Mouse (Mus musculus): ENCODE data around the gene Atf3. TPM values are rescaled to one million over a fixed set of nuclear protein-coding genes. Genes with fewer than 3 reads are reported as not detected.

Gene Atf3
- 1.6 and 2.3 TPM in 2 replicates for polyA plus RNA-seq (2012; rRNA removed)

DNA sequence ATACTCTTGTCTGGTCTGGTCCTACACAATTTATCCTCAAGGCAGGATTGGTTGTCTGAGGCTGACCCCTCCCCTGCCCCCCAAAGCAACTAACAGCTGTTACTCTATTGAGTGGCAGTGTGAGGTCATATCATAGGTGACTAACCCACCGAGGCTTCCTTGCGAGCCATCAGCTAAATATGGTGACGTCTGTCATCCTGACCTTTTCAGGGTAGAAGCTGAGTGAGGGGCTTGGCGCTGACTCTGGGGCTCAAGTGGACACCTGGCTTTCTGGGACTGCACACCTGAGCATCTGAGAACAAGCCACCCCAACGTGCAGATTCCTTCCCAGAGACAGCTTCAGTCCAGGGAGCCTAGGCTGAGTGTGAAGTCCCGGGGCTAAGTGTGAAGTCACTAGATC is at the start of gene Atf3:
Gene Atf3, minus strand, starts transcription at position 101 of the 400 bp plus-strand sequence.
- Histone ChIP-seq H3K27ac (ENCODE audit: insufficient read depth, low read length) (no peak within 1 kb of the TSS), H3K27me3 (ENCODE audit: control insufficient read depth, insufficient read depth, low read length) (no peaks in the 10 kb centered on the region), H3K36me3 (ENCODE audit: control insufficient read depth, insufficient read depth, low read length) (no peaks in the 10 kb centered on the region), H3K4me3 (ENCODE audit: extremely low read depth, insufficient read depth, insufficient read length) (no peak within 1 kb of the TSS), H3K4me1 (ENCODE audit: control insufficient read depth, insufficient read depth, insufficient read length) (no peaks in the 10 kb centered on the region)
- WGBS = 73% methylated on average over 6 of the region's 6 CpGs
- DNase-seq (ENCODE audit: low read depth in 1 of 2, low spot score in 2 of 2) = no peak
- TF ChIP-seq CTCF (IDR thresholded peaks at IDR 0.05; ENCODE audit: extremely low read depth, insufficient read depth, insufficient read length, insufficient replicate concordance) (no peak), POLR2A (IDR thresholded peaks at IDR 0.05; ENCODE audit: low read depth, low read length) (no peak)

DNA sequence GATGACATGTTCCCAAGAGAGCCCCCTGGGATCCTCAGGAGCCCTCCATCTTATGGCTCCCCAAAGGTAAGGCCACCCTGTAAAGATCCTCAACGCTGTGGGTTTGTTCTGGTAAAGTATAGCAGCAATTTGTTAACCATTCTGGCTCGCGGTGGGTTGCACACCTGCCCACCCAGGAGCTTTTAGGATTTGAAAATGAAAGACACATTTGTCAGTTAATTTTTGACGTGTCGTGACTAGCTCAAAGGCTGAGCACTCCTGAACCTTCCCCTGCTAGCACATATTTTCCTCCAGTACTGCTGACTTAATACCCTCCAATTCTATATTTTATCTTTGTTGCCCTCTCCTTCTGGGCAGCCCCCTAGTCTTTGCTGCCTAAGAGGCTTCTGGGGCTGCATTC is 49.3 kb upstream of the Atf3 start:
- 74% methylated on average over 5 of the region's 5 CpGs for WGBS
- Histone ChIP-seq H3K27me3 (ENCODE audit: control insufficient read depth, insufficient read depth, low read length) (no peaks in the 10 kb centered on the region), H3K4me3 (ENCODE audit: extremely low read depth, insufficient read depth, insufficient read length) (no peak overlapping the region), H3K4me1 (ENCODE audit: control insufficient read depth, insufficient read depth, insufficient read length) (no peaks in the 10 kb centered on the region; the same call in 1 of the 2 replicates), H3K27ac (ENCODE audit: insufficient read depth, low read length) (no peak overlapping the region), H3K36me3 (ENCODE audit: control insufficient read depth, insufficient read depth, low read length) (no peaks in the 10 kb centered on the region)
- no peak for DNase-seq (ENCODE audit: low read depth in 1 of 2, low spot score in 2 of 2)
- TF ChIP-seq POLR2A (IDR thresholded peaks at IDR 0.05; ENCODE audit: low read depth, low read length) (no peak), CTCF (IDR thresholded peaks at IDR 0.05; ENCODE audit: extremely low read depth, insufficient read depth, insufficient read length, insufficient replicate concordance) (no peak)

DNA sequence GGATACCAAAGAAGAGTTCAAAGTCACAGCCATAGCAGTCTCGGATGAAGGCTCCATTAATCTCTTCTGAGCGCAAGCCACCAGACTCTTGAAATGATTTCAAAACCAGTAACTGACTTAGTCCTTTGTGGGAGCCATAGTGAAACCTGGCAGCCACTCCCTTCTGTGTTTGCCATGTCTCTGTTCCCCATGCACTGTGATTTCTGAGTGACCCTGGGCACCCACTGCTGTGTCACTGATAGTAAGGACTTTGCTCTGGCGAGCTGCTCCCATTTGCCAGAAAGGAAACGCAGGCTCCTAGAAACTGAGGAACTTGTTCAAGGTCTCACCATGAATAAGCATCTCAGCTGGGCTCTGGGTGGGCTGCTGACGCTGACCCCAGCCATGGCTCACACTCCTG is 45.6 kb upstream of the Atf3 start:
- TF ChIP-seq POLR2A (IDR thresholded peaks at IDR 0.05; ENCODE audit: low read depth, low read length) (no peak), CTCF (IDR thresholded peaks at IDR 0.05; ENCODE audit: extremely low read depth, insufficient read depth, insufficient read length, insufficient replicate concordance) (no peak)
- peaks cover 14% of the 10 kb centered on the region for H3K4me1 ChIP-seq (ENCODE audit: control insufficient read depth, insufficient read depth, insufficient read length)
- H3K27ac ChIP-seq (ENCODE audit: insufficient read depth, low read length) = no peak overlapping the region
- no peaks in the 10 kb centered on the region for H3K36me3 ChIP-seq (ENCODE audit: control insufficient read depth, insufficient read depth, low read length)
- no peaks in the 10 kb centered on the region for H3K27me3 ChIP-seq (ENCODE audit: control insufficient read depth, insufficient read depth, low read length)
- H3K4me3 ChIP-seq (ENCODE audit: extremely low read depth, insufficient read depth, insufficient read length) = no peak overlapping the region
- WGBS = 86% methylated on average over 5 of the region's 5 CpGs
- no peak for DNase-seq (ENCODE audit: low read depth in 1 of 2, low spot score in 2 of 2)

DNA sequence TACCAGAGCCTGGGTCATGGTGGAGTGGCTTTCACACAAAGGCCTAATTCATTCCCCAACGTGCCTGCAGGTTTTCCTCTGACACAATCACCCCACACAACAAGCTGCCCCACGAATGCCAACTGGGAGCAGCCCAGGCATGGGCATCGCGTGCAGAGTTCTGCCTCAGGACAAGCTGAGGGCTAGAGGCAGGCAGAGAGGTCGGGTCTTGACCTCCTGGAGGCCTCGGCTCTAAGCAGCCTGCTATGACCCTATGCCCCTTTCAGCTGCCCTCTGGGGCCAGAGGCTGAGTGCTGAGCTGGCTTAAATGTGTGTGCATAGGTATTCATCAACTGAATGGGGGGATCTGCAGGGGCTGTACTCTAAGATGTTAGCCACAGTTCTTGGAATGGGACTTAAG is 44.0 kb upstream of the Atf3 start:
- peaks cover 14% of the 10 kb centered on the region for H3K4me1 ChIP-seq (ENCODE audit: control insufficient read depth, insufficient read depth, insufficient read length)
- TF ChIP-seq POLR2A (IDR thresholded peaks at IDR 0.05; ENCODE audit: low read depth, low read length) (no peak), CTCF (IDR thresholded peaks at IDR 0.05; ENCODE audit: extremely low read depth, insufficient read depth, insufficient read length, insufficient replicate concordance) (no peak)
- no peaks in the 10 kb centered on the region for H3K36me3 ChIP-seq (ENCODE audit: control insufficient read depth, insufficient read depth, low read length)
- 85% methylated on average over 6 of the region's 6 CpGs for WGBS
- DNase-seq (ENCODE audit: low read depth in 1 of 2, low spot score in 2 of 2) = no peak
- no peak overlapping the region for H3K27ac ChIP-seq (ENCODE audit: insufficient read depth, low read length)
- H3K27me3 ChIP-seq (ENCODE audit: control insufficient read depth, insufficient read depth, low read length) = no peaks in the 10 kb centered on the region
- no peak overlapping the region for H3K4me3 ChIP-seq (ENCODE audit: extremely low read depth, insufficient read depth, insufficient read length)

DNA sequence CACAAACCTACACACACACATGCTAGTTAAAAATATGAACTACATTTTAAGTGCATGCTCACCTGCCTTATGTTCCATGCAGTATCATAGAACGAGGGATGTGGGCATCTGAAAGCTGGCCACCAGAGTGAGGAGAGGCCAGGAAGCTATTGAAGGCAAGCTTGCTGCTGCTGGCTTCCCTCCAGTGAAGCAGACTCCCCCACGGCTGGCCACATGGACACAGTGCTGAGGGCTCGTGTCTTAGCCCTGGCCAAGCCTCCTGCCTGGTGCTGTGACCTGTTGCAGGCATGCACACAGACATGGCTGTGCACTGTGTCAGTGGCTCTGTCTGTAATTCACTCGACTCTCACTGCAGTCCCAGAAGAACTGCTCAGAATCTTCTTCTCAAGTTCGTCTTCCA is 41.8 kb upstream of the Atf3 start:
- TF ChIP-seq CTCF (IDR thresholded peaks at IDR 0.05; ENCODE audit: extremely low read depth, insufficient read depth, insufficient read length, insufficient replicate concordance) (no peak), POLR2A (IDR thresholded peaks at IDR 0.05; ENCODE audit: low read depth, low read length) (no peak)
- WGBS = 25% methylated on average over 5 of the region's 5 CpGs
- Histone ChIP-seq H3K27me3 (ENCODE audit: control insufficient read depth, insufficient read depth, low read length) (no peaks in the 10 kb centered on the region), H3K4me3 (ENCODE audit: extremely low read depth, insufficient read depth, insufficient read length) (no peak overlapping the region), H3K4me1 (ENCODE audit: control insufficient read depth, insufficient read depth, insufficient read length) (peaks cover 14% of the 10 kb centered on the region), H3K36me3 (ENCODE audit: control insufficient read depth, insufficient read depth, low read length) (no peaks in the 10 kb centered on the region), H3K27ac (ENCODE audit: insufficient read depth, low read length) (no peak overlapping the region)
- no peak for DNase-seq (ENCODE audit: low read depth in 1 of 2, low spot score in 2 of 2)

DNA sequence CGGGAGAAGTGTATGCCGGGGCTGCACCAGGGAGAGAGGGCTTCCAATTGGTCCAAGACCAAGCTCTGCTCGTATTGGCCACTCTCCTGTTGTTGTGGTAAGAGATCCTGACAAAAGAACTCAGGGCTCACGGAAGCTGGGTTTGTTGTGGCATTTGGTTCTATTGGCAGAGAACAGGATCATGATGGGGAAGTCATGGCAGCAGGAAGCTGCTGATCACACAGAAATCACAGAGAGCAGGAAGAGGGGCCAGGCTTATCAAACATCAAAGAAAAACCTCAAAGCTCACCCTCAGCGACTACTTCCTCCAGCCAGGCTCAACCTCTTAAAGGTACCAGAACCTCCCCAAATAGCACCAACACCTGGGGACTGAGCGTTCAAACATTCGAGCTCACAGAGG is 41.3 kb upstream of the Atf3 start:
- peak in 1 of 2 experiments; percentile 39 for DNase-seq (ENCODE audit: low read depth in 1 of 2, low spot score in 2 of 2)

DNA sequence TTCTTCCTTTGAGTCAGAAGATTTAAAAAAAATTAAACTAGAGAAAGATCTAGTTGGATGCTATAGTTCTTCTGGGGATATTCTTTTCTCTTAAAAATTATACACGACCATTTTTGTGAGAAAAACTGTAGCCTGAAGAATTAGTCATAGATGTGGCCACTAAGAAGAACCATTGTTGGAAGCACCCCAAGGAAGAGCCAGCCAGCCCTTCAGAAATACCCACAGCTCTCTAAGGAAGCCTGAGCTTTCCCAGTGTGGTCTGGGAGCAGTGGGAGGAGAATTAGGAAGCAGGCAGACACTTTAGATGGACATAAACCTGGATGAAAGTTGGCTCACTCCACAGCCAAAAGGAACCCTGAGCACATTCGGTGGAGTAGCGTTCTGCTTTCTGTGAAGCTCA is 40.7 kb upstream of the Atf3 start:
- no peaks in the 10 kb centered on the region for H3K27me3 ChIP-seq (ENCODE audit: control insufficient read depth, insufficient read depth, low read length)
- H3K36me3 ChIP-seq (ENCODE audit: control insufficient read depth, insufficient read depth, low read length) = no peaks in the 10 kb centered on the region
- H3K4me1 ChIP-seq (ENCODE audit: control insufficient read depth, insufficient read depth, insufficient read length) = peaks cover 14% of the 10 kb centered on the region
- no peak for TF ChIP-seq CTCF (IDR thresholded peaks at IDR 0.05; ENCODE audit: extremely low read depth, insufficient read depth, insufficient read length, insufficient replicate concordance)
- TF ChIP-seq POLR2A (IDR thresholded peaks at IDR 0.05; ENCODE audit: low read depth, low read length) = no peak
- WGBS = 44% methylated on average over 3 of the region's 3 CpGs
- no peak for DNase-seq (ENCODE audit: low read depth in 1 of 2, low spot score in 2 of 2)
- H3K4me3 ChIP-seq (ENCODE audit: extremely low read depth, insufficient read depth, insufficient read length) = no peak overlapping the region
- H3K27ac ChIP-seq (ENCODE audit: insufficient read depth, low read length) = no peak overlapping the region

More for the DNA sequence above, 41.3 kb upstream of the Atf3 start:
- H3K4me3 ChIP-seq (ENCODE audit: extremely low read depth, insufficient read depth, insufficient read length) = no peak overlapping the region
- no peaks in the 10 kb centered on the region for H3K36me3 ChIP-seq (ENCODE audit: control insufficient read depth, insufficient read depth, low read length)
- peaks cover 14% of the 10 kb centered on the region for H3K4me1 ChIP-seq (ENCODE audit: control insufficient read depth, insufficient read depth, insufficient read length)
- TF ChIP-seq CTCF (IDR thresholded peaks at IDR 0.05; ENCODE audit: extremely low read depth, insufficient read depth, insufficient read length, insufficient replicate concordance) (no peak), POLR2A (IDR thresholded peaks at IDR 0.05; ENCODE audit: low read depth, low read length) (no peak)
- 0 out of 2 replicates have a peak overlapping the region, but pooled peaks have one; percentile 12 for H3K27ac ChIP-seq (ENCODE audit: insufficient read depth, low read length)
- no peaks in the 10 kb centered on the region for H3K27me3 ChIP-seq (ENCODE audit: control insufficient read depth, insufficient read depth, low read length)
- 7% methylated on average over 7 of the region's 7 CpGs for WGBS
